Mouse (Mus musculus) testis, adult 2 months (tissue): Measurements from ENCODE around the gene Dpy19l2. TPM values are rescaled to one million over a fixed set of nuclear protein-coding genes. Genes with fewer than 3 reads are reported as not detected.
A peak's percentile ranks its signal among the peaks of the same experiment; 100 is the strongest.
"Not testable (repeated sequence)": the region's sequence is repeated elsewhere in the genome, so short reads cannot be mapped to it uniquely, and the experiment has no call there.

Experiments used
- H3K27ac ChIP-seq: fragments of 200-500 bp; 2 replicates; pipeline ENCODE4 v1.5.1; 2012; ENCODE audit warnings: low read depth, low read length; ENCODE audit not compliant: control insufficient read depth, insufficient read depth
- H3K27me3 ChIP-seq: fragments of 200-500 bp; 2 replicates; pipeline ENCODE4 v1.6.1; 2012; ENCODE audit warnings: mild to moderate bottlenecking, low read length, moderate library complexity; ENCODE audit not compliant: control insufficient read depth, insufficient read depth
- H3K36me3 ChIP-seq: fragments of 200-500 bp; 2 replicates; pipeline ENCODE4 v1.6.1; 2012; ENCODE audit warnings: mild to moderate bottlenecking, low read length; ENCODE audit not compliant: control insufficient read depth, insufficient read depth
- H3K4me1 ChIP-seq: fragments of 200-500 bp; 2 replicates; pipeline ENCODE4 v1.6.1; 2012; ENCODE audit warnings: low read length; ENCODE audit not compliant: control insufficient read depth, insufficient read depth
- H3K4me3 ChIP-seq: fragments of 200-500 bp; 2 replicates; pipeline ENCODE4 v1.5.1; 2012; ENCODE audit warnings: low read depth, mild to moderate bottlenecking, low read length, moderate library complexity, mixed read lengths; ENCODE audit not compliant: control insufficient read depth
- CTCF ChIP-seq: fragments of 200-500 bp; IDR thresholded peaks from 2 replicates; pipeline ENCODE4 v1.5.1; 2012; ENCODE audit warnings: low read depth, mild to moderate bottlenecking, inconsistent platforms, low read length, moderate library complexity; ENCODE audit not compliant: control insufficient read depth, insufficient read depth, insufficient replicate concordance
- POLR2A ChIP-seq: fragments of 200-500 bp; IDR thresholded peaks from 2 replicates; pipeline ENCODE4 v1.6.1; 2012; ENCODE audit warnings: low read depth, mild to moderate bottlenecking, inconsistent platforms, low read length, moderate library complexity; ENCODE audit not compliant: control insufficient read depth
- polyA plus RNA-seq: library from polyadenylated mRNA; depleted of rRNA; stranded (reverse); fragments of >200 nt; gene quantifications from 2 replicates; pipeline ENCODE4 v1.2.3, GENCODE M21; 2012; rRNA removed

Gene Dpy19l2
- polyA plus RNA-seq: 59.6 and 68.8 TPM in 2 replicates

DNA sequence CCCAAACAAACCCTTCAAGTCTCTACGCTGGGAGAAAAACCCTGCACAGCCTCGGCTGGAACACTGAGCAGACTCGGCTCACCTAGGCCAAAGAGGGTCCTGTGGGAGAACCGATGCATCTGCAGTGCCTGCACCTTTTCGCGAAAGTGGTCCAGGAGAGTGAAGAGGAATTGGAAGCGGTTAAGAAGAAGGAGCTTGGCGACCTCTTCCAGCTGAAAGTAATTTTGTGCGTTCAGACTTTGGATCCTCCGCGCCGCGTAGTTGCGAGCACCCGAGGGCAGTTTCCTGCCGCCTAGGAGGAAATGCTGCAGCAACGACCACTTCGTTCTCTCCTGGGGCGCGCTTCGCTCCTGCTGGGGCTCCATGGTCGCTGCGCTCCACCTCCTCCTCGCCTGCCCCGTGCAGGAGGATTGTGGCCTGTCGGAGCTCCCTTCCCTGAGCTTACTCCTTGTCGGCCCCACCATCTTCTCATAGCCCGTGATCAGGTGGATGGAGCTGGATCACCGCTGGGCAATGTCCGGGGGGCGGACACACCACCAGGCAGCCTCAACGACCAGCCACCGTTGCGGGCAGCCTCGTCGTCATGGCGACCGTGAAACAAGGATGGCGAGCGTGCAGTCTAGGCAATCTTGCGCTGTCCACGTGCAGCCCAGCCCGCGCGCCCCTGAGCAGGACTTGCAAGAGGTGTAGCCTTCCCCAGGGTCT, at the start of gene Dpy19l2:
TSS of gene Dpy19l2 (minus strand) at position 594 of the 705 bp plus-strand sequence.
- Histone ChIP-seq H3K27me3 (no peaks in the 10 kb centered on the region), H3K4me3 (peak within 1 kb of the TSS; percentile 80), H3K36me3 (no peaks in the 10 kb centered on the region), H3K27ac (peak within 1 kb of the TSS; percentile 88), H3K4me1 (peaks cover 8% of the 10 kb centered on the region)
- TF ChIP-seq CTCF: no peak
- TF ChIP-seq POLR2A: peak; percentile 91

GRCm38 (mm10) chr9:24744958-24745357, 48.9 kb upstream of the Dpy19l2 start:
- H3K36me3 ChIP-seq: no peaks in the 10 kb centered on the region
- H3K4me1 ChIP-seq: no peaks in the 10 kb centered on the region
- TF ChIP-seq CTCF (no peak), POLR2A (no peak)
- H3K27me3 ChIP-seq: no peaks in the 10 kb centered on the region
- no peak overlapping the region for H3K27ac ChIP-seq
- no peak overlapping the region for H3K4me3 ChIP-seq

DNA sequence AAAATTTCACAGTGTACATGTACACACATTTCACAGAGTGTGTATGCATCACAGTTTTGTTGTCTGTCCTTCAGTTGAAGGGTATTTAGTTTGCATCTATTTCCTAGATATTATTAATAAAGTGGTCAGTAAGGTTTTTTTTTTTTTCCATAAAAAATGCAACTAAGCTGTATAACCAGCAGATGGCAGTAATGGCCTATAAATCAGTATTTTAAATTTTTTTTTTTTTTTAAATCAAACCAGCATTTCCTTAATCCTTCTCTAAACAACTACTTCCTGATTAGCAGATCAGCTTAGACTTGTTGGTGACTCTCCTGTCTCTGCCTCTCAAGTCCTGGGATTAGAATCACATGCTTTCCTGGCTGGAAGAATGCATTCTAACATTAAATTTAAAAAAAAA, 5.2 kb upstream of the Dpy19l2 start:
- H3K4me1 ChIP-seq: peaks cover 5% of the 10 kb centered on the region
- no peaks in the 10 kb centered on the region for H3K36me3 ChIP-seq
- H3K27ac ChIP-seq: no peak overlapping the region
- H3K27me3 ChIP-seq: no peaks in the 10 kb centered on the region
- no peak overlapping the region for H3K4me3 ChIP-seq
- TF ChIP-seq POLR2A: no peak
- TF ChIP-seq CTCF: no peak

GRCm38 (mm10) chr9:24696405-24696778, 299 bp upstream of the Dpy19l2 start:
- Histone ChIP-seq H3K27ac (no peak overlapping the region; the same call in 1 of the 2 replicates), H3K36me3 (no peaks in the 10 kb centered on the region), H3K4me3 (peak overlapping the region; percentile 80), H3K4me1 (peaks cover 8% of the 10 kb centered on the region), H3K27me3 (no peaks in the 10 kb centered on the region)
- TF ChIP-seq POLR2A: no peak
- TF ChIP-seq CTCF: no peak

- not testable (repeated sequence) for H3K27me3 ChIP-seq, H3K27ac ChIP-seq, H3K36me3 ChIP-seq, H3K4me1 ChIP-seq, H3K4me3 ChIP-seq
Observed at GRCm38 (mm10) chr9:24637341-24637740, 58.8 kb downstream of the Dpy19l2 start.

- no peaks in the 10 kb centered on the region for H3K27me3 ChIP-seq
- no peak for TF ChIP-seq CTCF
- peak; percentile 82; the same call in 1 of the 2 replicates for TF ChIP-seq POLR2A
- H3K4me3 ChIP-seq: peak within 1 kb of the TSS; percentile 85
- H3K36me3 ChIP-seq: no peaks in the 10 kb centered on the region
- no peaks in the 10 kb centered on the region for H3K4me1 ChIP-seq
- H3K27ac ChIP-seq: peak within 1 kb of the TSS; percentile 88
Observed at GRCm38 (mm10) chr9:24624896-24625295, 71.2 kb downstream of the Dpy19l2 start, which contains the start of gene Cypt4. Gene Cypt4 (plus strand): TSS chr9:24625196.

DNA sequence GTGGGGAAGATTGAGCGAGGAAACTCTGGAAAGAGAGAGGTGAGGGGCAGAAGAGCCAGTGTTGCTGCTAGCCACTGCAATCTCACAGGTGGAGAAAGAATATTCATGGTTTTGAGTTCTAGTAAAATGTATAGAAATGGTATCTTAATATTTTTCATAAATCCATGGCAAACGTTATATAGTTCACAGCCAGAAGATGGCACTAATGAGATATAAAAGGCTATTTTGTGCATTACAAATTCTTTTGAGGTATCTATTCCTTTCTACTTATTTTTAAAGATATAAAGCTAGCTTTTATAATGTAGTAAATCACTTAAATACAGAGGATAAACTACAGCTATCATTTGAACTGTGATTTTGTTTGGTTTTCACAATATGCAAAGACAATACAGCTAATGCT, 157.9 kb downstream of the Dpy19l2 start:
- Histone ChIP-seq H3K4me3 (no peak overlapping the region), H3K4me1 (no peaks in the 10 kb centered on the region), H3K27ac (no peak overlapping the region), H3K36me3 (no peaks in the 10 kb centered on the region), H3K27me3 (no peaks in the 10 kb centered on the region)
- TF ChIP-seq POLR2A: no peak
- TF ChIP-seq CTCF: no peak

GRCm38 (mm10) chr9:24516575-24517139, 179.4 kb downstream of the Dpy19l2 start:
- Histone ChIP-seq H3K4me1 (no peaks in the 10 kb centered on the region), H3K27me3 (no peaks in the 10 kb centered on the region), H3K27ac (no peak overlapping the region), H3K4me3 (no peak overlapping the region), H3K36me3 (no peaks in the 10 kb centered on the region)
- TF ChIP-seq CTCF: peak; percentile 50; the same call in 1 of the 2 replicates
- no peak for TF ChIP-seq POLR2A
